Mouse (Mus musculus): ENCODE measurements around the gene Ndufb2.

Ndufb2 gene

GRCm38 (mm10) chr6:39592401-39593214, at the start of gene Ndufb2:
Gene Ndufb2 (plus strand): TSS chr6:39592574.
- DNase-seq (ENCODE audit: low spot score): peak; percentile 94

GRCm38 (mm10) chr6:39542631-39543597, 49.5 kb upstream of the Ndufb2 start:
- no peak for DNase-seq (ENCODE audit: low spot score)

- DNase-seq (ENCODE audit: low spot score): no peak
These were observed 48.5 kb upstream of the Ndufb2 start for GRCm38 (mm10) chr6:39543769-39544420.

GRCm38 (mm10) chr6:39545474-39545873, 46.9 kb upstream of the Ndufb2 start:
- DNase-seq (ENCODE audit: low spot score): no peak

GRCm38 (mm10) chr6:39548030-39548429, 44.3 kb upstream of the Ndufb2 start:
- DNase-seq (ENCODE audit: low spot score): no peak

- DNase-seq (ENCODE audit: low spot score): no peak
These were observed 40.3 kb upstream of the Ndufb2 start for GRCm38 (mm10) chr6:39551981-39552636.

GRCm38 (mm10) chr6:39554888-39555647, 37.3 kb upstream of the Ndufb2 start:
- no peak for DNase-seq (ENCODE audit: low spot score)

GRCm38 (mm10) chr6:39555648-39555945, 36.8 kb upstream of the Ndufb2 start:
- DNase-seq (ENCODE audit: low spot score): no peak

- DNase-seq (ENCODE audit: low spot score): no peak
These were observed 35.3 kb upstream of the Ndufb2 start for GRCm38 (mm10) chr6:39556900-39557659.

GRCm38 (mm10) chr6:39557723-39558261, 34.6 kb upstream of the Ndufb2 start, which contains the start of gene Dennd2a:
Gene Dennd2a (minus strand): TSS chr6:39557867.
- DNase-seq (ENCODE audit: low spot score): peak; percentile 65

GRCm38 (mm10) chr6:39559276-39559939, 33.0 kb upstream of the Ndufb2 start:
- no peak for DNase-seq (ENCODE audit: low spot score)

- peak; percentile 89 for DNase-seq (ENCODE audit: low spot score)
These were observed 30.0 kb upstream of the Ndufb2 start for GRCm38 (mm10) chr6:39562166-39563015.

GRCm38 (mm10) chr6:39567528-39567927, 24.8 kb upstream of the Ndufb2 start:
- DNase-seq (ENCODE audit: low spot score): no peak

- no peak for DNase-seq (ENCODE audit: low spot score)
These were observed 21.9 kb upstream of the Ndufb2 start for GRCm38 (mm10) chr6:39570426-39570825.

- DNase-seq (ENCODE audit: low spot score): peak; percentile 53
These were observed 18.4 kb upstream of the Ndufb2 start, which contains the start of gene Adck2 for GRCm38 (mm10) chr6:39573791-39574554. Gene Adck2 (plus strand): TSS chr6:39573873.

- DNase-seq (ENCODE audit: low spot score): no peak
These were observed 17.9 kb upstream of the Ndufb2 start for GRCm38 (mm10) chr6:39574555-39574869.

GRCm38 (mm10) chr6:39574951-39575350, 17.4 kb upstream of the Ndufb2 start:
- no peak for DNase-seq (ENCODE audit: low spot score)

GRCm38 (mm10) chr6:39579552-39579951, 12.8 kb upstream of the Ndufb2 start:
- no peak for DNase-seq (ENCODE audit: low spot score)
